Mouse (Mus musculus) ES-Bruce4 (cell line): ENCODE measurements at regions not wholly inside any gene's neighbourhood (a gene's known extent, or its start where the extent isn't known, plus 50 kb on each side); places are given as distances from the start of the nearest gene placed in this dataset.
A peak's percentile ranks its signal among the peaks of the same experiment; 100 is the strongest.

ENCODE experiments used
- H3K27ac ChIP-seq: 2 replicates; pipeline ENCODE4 v1.5.1; 2012; ENCODE audit warnings: low read length, inconsistent platforms; ENCODE audit not compliant: insufficient read depth
- H3K27me3 ChIP-seq: 2 replicates; pipeline ENCODE4 v1.6.1; 2012; ENCODE audit warnings: mild to moderate bottlenecking, low read length, inconsistent platforms; ENCODE audit not compliant: control insufficient read depth, poor library complexity, insufficient read depth, severe bottlenecking
- H3K36me3 ChIP-seq: 2 replicates; pipeline ENCODE4 v1.6.1; 2012; ENCODE audit warnings: inconsistent platforms, mild to moderate bottlenecking, low read length, moderate library complexity; ENCODE audit not compliant: control insufficient read depth, poor library complexity, insufficient read depth, severe bottlenecking
- H3K4me1 ChIP-seq: one replicate; pipeline ENCODE4 v1.8.1; 2011; ENCODE audit warnings: low read length; ENCODE audit not compliant: control insufficient read depth, insufficient read depth
- H3K4me3 ChIP-seq: 2 replicates; pipeline ENCODE4 v1.5.1; 2011; ENCODE audit warnings: low read depth, mild to moderate bottlenecking, low read length
- H3K9ac ChIP-seq: 2 replicates; pipeline ENCODE4 v1.6.1; 2012; ENCODE audit warnings: low read depth, mild to moderate bottlenecking, inconsistent platforms; ENCODE audit not compliant: poor library complexity, severe bottlenecking
- H3K9me3 ChIP-seq: replicated peaks from 2 replicates; pipeline ENCODE4 v1.6.1; 2012; ENCODE audit warnings: mild to moderate bottlenecking, low read length, inconsistent platforms; ENCODE audit not compliant: control insufficient read depth, poor library complexity, insufficient read depth, severe bottlenecking
- CTCF ChIP-seq: IDR thresholded peaks from one replicate; pipeline ENCODE4 v1.8.1; 2011; ENCODE audit warnings: low read depth, low read length
- EP300 ChIP-seq: IDR thresholded peaks from 2 replicates; pipeline ENCODE4 v1.6.1; 2011; ENCODE audit warnings: low read depth, low read length; ENCODE audit not compliant: insufficient read depth
- POLR2A ChIP-seq: IDR thresholded peaks from one replicate; pipeline ENCODE4 v1.8.1; 2011; ENCODE audit warnings: low read length; ENCODE audit not compliant: insufficient read depth

- Histone ChIP-seq H3K27me3 (no peaks in the 10 kb centered on the region; the same call in 1 of the 2 replicates), H3K4me3 (no peak overlapping the region), H3K4me1 (no peaks in the 10 kb centered on the region), H3K9ac (no peak overlapping the region), H3K36me3 (no peaks in the 10 kb centered on the region), H3K9me3 (no peaks in the 10 kb centered on the region), H3K27ac (no peak overlapping the region)
- no peak for TF ChIP-seq CTCF
- TF ChIP-seq EP300 = no peak
- TF ChIP-seq POLR2A = no peak
These were observed 195.5 kb upstream of the Il12b start for GRCm38 (mm10) chr11:44204384-44204783.

GRCm38 (mm10) chr11:44206866-44207265, 193.0 kb upstream of the Il12b start:
- Histone ChIP-seq H3K4me1 (no peaks in the 10 kb centered on the region), H3K9ac (no peak overlapping the region), H3K27ac (no peak overlapping the region), H3K9me3 (no peaks in the 10 kb centered on the region), H3K36me3 (no peaks in the 10 kb centered on the region), H3K4me3 (no peak overlapping the region), H3K27me3 (no peaks in the 10 kb centered on the region; the same call in 1 of the 2 replicates)
- no peak for TF ChIP-seq POLR2A
- no peak for TF ChIP-seq CTCF
- no peak for TF ChIP-seq EP300

DNA sequence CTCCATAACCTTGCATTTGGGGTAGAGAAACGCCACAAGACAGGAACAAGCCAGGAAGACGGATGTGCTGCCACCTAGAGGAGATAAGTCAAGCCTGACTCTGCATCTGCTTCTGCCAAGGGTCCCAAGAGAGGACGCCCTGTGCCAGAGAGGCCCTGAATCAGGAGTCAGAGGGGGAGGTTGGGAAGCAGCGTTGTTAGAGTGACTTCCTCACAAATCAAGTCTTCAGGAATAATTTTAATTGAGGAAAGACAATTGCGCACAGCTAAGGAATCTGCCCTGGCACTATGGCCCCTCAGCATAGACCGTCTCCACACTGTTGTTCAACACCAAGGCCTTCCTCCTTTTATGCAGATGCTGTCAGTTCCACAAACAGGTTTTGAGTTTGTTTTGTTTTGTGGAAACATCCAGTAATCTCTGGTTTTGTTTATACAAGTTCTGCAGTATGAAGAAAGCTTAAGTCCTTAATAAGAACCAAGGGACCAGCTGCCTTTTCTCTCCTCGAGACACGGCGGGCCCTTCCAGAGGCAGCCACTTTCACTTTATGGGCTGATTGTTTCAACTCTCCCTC, 187.9 kb upstream of the Il12b start:
- Histone ChIP-seq H3K9me3 (no peaks in the 10 kb centered on the region), H3K36me3 (no peaks in the 10 kb centered on the region), H3K9ac (no peak overlapping the region), H3K27ac (no peak overlapping the region), H3K4me3 (no peak overlapping the region), H3K4me1 (no peaks in the 10 kb centered on the region), H3K27me3 (no peaks in the 10 kb centered on the region)
- no peak for TF ChIP-seq EP300
- peak; percentile 57 for TF ChIP-seq CTCF

DNA sequence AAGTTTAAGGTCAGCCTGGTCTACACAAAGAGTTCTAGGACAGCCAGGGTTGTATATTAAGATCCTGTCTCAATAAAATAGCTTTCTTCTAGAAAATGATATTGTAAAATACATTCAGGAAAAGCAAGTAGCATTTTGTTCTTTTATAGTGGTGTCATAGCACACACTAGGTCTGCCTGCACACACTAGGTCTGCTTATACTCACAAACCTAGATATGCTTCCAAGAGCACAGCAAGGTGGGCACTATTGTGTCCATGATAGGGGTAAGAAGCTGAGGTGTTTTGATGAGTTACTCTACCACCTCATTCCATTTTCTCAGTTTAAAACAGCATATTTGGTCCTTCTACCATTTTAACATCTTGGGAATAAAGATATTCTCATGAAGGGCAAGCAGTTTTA, 185.8 kb upstream of the Il12b start:
- no peaks in the 10 kb centered on the region for H3K27me3 ChIP-seq
- H3K9me3 ChIP-seq = no peaks in the 10 kb centered on the region
- TF ChIP-seq EP300 = no peak
- no peak for TF ChIP-seq CTCF
- TF ChIP-seq POLR2A = no peak
- no peak overlapping the region for H3K4me3 ChIP-seq
- H3K27ac ChIP-seq = no peak overlapping the region
- H3K36me3 ChIP-seq = no peaks in the 10 kb centered on the region
- H3K9ac ChIP-seq = no peak overlapping the region
- no peaks in the 10 kb centered on the region for H3K4me1 ChIP-seq

- Histone ChIP-seq H3K36me3 (no peaks in the 10 kb centered on the region), H3K9ac (no peak overlapping the region), H3K27ac (no peak overlapping the region), H3K4me1 (no peaks in the 10 kb centered on the region), H3K9me3 (no peaks in the 10 kb centered on the region), H3K27me3 (no peaks in the 10 kb centered on the region), H3K4me3 (no peak overlapping the region)
- TF ChIP-seq EP300 (no peak), CTCF (no peak), POLR2A (no peak)
These were observed 183.5 kb upstream of the Il12b start for GRCm38 (mm10) chr11:44216346-44216745.

- Histone ChIP-seq H3K4me1 (no peaks in the 10 kb centered on the region), H3K9me3 (no peaks in the 10 kb centered on the region), H3K27ac (no peak overlapping the region), H3K9ac (no peak overlapping the region), H3K27me3 (no peaks in the 10 kb centered on the region), H3K36me3 (no peaks in the 10 kb centered on the region), H3K4me3 (no peak overlapping the region)
- TF ChIP-seq CTCF = no peak
- TF ChIP-seq EP300 = no peak
- TF ChIP-seq POLR2A = no peak
These were observed 179.9 kb upstream of the Il12b start for GRCm38 (mm10) chr11:44219971-44220370.
